Mouse (Mus musculus): Measurements from ENCODE around the gene Pdrg1. TPM values are rescaled to one million over a fixed set of nuclear protein-coding genes. Genes with fewer than 3 reads are reported as not detected.

Pdrg1 gene
- polyA plus RNA-seq, 1 experiment from 2014 or later, result 56.2 TPM

GRCm38 (mm10) chr2:152997046-152997445 is 18.2 kb downstream of the Pdrg1 start:
- no peak for ATAC-seq
- Histone ChIP-seq H3K4me3 (no peak overlapping the region), H3K4me1 (no peaks in the 10 kb centered on the region), H3K27ac (no peak overlapping the region), H3K36me3 (no peaks in the 10 kb centered on the region), H3K4me2 (no peak overlapping the region), H3K9ac (no peak overlapping the region), H3K27me3 (replicated peaks) (peaks cover 8% of the 10 kb centered on the region), H3K9me3 (replicated peaks) (no peaks in the 10 kb centered on the region)
- WGBS (ENCODE audit: insufficient replicate concordance), result 46% methylated on average over 4 of the region's 4 CpGs

GRCm38 (mm10) chr2:152991529-152991928 is 23.7 kb downstream of the Pdrg1 start:
- H3K9me3 ChIP-seq (replicated peaks), result no peaks in the 10 kb centered on the region
- ATAC-seq, result no peak
- no peak overlapping the region for H3K27ac ChIP-seq
- H3K27me3 ChIP-seq (replicated peaks), result no peaks in the 10 kb centered on the region
- H3K9ac ChIP-seq, result no peak overlapping the region
- no peak overlapping the region for H3K4me2 ChIP-seq
- no peak overlapping the region for H3K4me3 ChIP-seq
- no peaks in the 10 kb centered on the region for H3K36me3 ChIP-seq
- WGBS (ENCODE audit: insufficient replicate concordance), result 76% methylated on average over 9 of the region's 9 CpGs
- 0 out of 2 replicates have a peak, but pooled peaks cover 3% of the 10 kb centered on the region for H3K4me1 ChIP-seq

- H3K9ac ChIP-seq, result no peak overlapping the region
- no peak overlapping the region for H3K27ac ChIP-seq
- WGBS (ENCODE audit: insufficient replicate concordance), result 64% methylated on average over 1 of the region's 1 CpGs
- no peaks in the 10 kb centered on the region for H3K9me3 ChIP-seq (replicated peaks)
- H3K36me3 ChIP-seq, result no peaks in the 10 kb centered on the region
- 0 out of 2 replicates have a peak, but pooled peaks cover 3% of the 10 kb centered on the region for H3K4me1 ChIP-seq
- no peak overlapping the region for H3K4me2 ChIP-seq
- ATAC-seq, result no peak
- no peak overlapping the region for H3K4me3 ChIP-seq
- peaks cover 3% of the 10 kb centered on the region; the same call in 1 of the 2 replicates for H3K27me3 ChIP-seq (replicated peaks)
Measured at GRCm38 (mm10) chr2:152985582-152985981, 29.6 kb downstream of the Pdrg1 start.

GRCm38 (mm10) chr2:152976991-152977390 is 38.2 kb downstream of the Pdrg1 start:
- H3K36me3 ChIP-seq, result no peaks in the 10 kb centered on the region
- H3K27ac ChIP-seq, result no peak overlapping the region
- ATAC-seq, result no peak
- H3K27me3 ChIP-seq (replicated peaks), result peaks cover 5% of the 10 kb centered on the region; the same call in 1 of the 2 replicates
- no peak overlapping the region for H3K4me2 ChIP-seq
- no peaks in the 10 kb centered on the region; the same call in 1 of the 2 replicates for H3K4me1 ChIP-seq
- no peaks in the 10 kb centered on the region for H3K9me3 ChIP-seq (replicated peaks)
- WGBS (ENCODE audit: insufficient replicate concordance), result 35% methylated on average over 3 of the region's 3 CpGs
- no peak overlapping the region for H3K4me3 ChIP-seq
- no peak overlapping the region for H3K9ac ChIP-seq

GRCm38 (mm10) chr2:152965555-152965954 is 49.7 kb downstream of the Pdrg1 start:
- Histone ChIP-seq H3K36me3 (no peaks in the 10 kb centered on the region), H3K9ac (no peak overlapping the region), H3K4me2 (no peak overlapping the region), H3K4me1 (0 out of 2 replicates have a peak, but pooled peaks cover 3% of the 10 kb centered on the region), H3K9me3 (replicated peaks) (no peaks in the 10 kb centered on the region), H3K4me3 (no peak overlapping the region), H3K27ac (no peak overlapping the region), H3K27me3 (replicated peaks) (peaks cover 29% of the 10 kb centered on the region)
- no peak for ATAC-seq
- 48% methylated on average over 4 of the region's 4 CpGs for WGBS (ENCODE audit: insufficient replicate concordance)

GRCm38 (mm10) chr2:152962091-152962793 is 53.0 kb downstream of the Pdrg1 start, which contains the start of gene Ttll9:
Gene Ttll9, plus strand, starts transcription at chr2:152962485.
- no peaks in the 10 kb centered on the region for H3K9me3 ChIP-seq (replicated peaks)

More at GRCm38 (mm10) chr2:152962091-152962793, 53.0 kb downstream of the Pdrg1 start, which contains the start of gene Ttll9:
- Histone ChIP-seq H3K27me3 (replicated peaks) (peaks cover 45% of the 10 kb centered on the region), H3K4me2 (peak within 1 kb of the TSS; percentile 66), H3K4me3 (peak within 1 kb of the TSS; percentile 46), H3K4me1 (0 out of 2 replicates have a peak, but pooled peaks cover 3% of the 10 kb centered on the region), H3K36me3 (no peaks in the 10 kb centered on the region), H3K27ac (no peak within 1 kb of the TSS), H3K9ac (no peak within 1 kb of the TSS)
- ATAC-seq, result peak; percentile 57; the same call in 1 of the 2 replicates
- WGBS (ENCODE audit: insufficient replicate concordance), result 3% methylated on average over 34 of the region's 34 CpGs

Other genes starting within 250 kb of the Pdrg1 start
- 127 and 137 TPM in 2 replicates for gene Bcl2l1, start 183.7 kb downstream of the Pdrg1 start, polyA plus RNA-seq (2016; fragmentation: Nextera tagmentation; extraction: Ambion mirVana)
- 88.0 and 89.9 TPM in 2 replicates for gene Tpx2, start 167.5 kb downstream of the Pdrg1 start, polyA plus RNA-seq (2016; fragmentation: Nextera tagmentation; extraction: Ambion mirVana)
- gene Mylk2, start 104.1 kb downstream of the Pdrg1 start, polyA plus RNA-seq (2016; fragmentation: Nextera tagmentation; extraction: Ambion mirVana), result not detected in 2 replicates
- 0.13 TPM in 1 of 2 replicates, not detected in the other for gene Foxs1, start 82.2 kb downstream of the Pdrg1 start, polyA plus RNA-seq (2016; fragmentation: Nextera tagmentation; extraction: Ambion mirVana)
- not detected in 2 replicates for gene Dusp15, start 63.7 kb downstream of the Pdrg1 start, polyA plus RNA-seq (2016; fragmentation: Nextera tagmentation; extraction: Ambion mirVana)
- gene Ttll9, start 52.9 kb downstream of the Pdrg1 start, polyA plus RNA-seq (2016; fragmentation: Nextera tagmentation; extraction: Ambion mirVana), result 0.14 and 0.15 TPM in 2 replicates
- not detected in 2 replicates for gene Xkr7, start 16.4 kb upstream of the Pdrg1 start, polyA plus RNA-seq (2016; fragmentation: Nextera tagmentation; extraction: Ambion mirVana)
- gene Ccm2l, start 50.5 kb upstream of the Pdrg1 start, polyA plus RNA-seq (2016; fragmentation: Nextera tagmentation; extraction: Ambion mirVana), result 2.1 and 2.6 TPM in 2 replicates
- 5.6 and 6.5 TPM in 2 replicates for gene Hck, start 93.0 kb upstream of the Pdrg1 start, polyA plus RNA-seq (2016; fragmentation: Nextera tagmentation; extraction: Ambion mirVana)
- gene Tm9sf4, start 145.9 kb upstream of the Pdrg1 start, polyA plus RNA-seq (2016; fragmentation: Nextera tagmentation; extraction: Ambion mirVana), result 43.4 and 44.8 TPM in 2 replicates
- 4.1 and 4.6 TPM in 2 replicates for gene Tspyl3, start 210.0 kb upstream of the Pdrg1 start, polyA plus RNA-seq (2016; fragmentation: Nextera tagmentation; extraction: Ambion mirVana)
- gene Plagl2, start 226.0 kb upstream of the Pdrg1 start, polyA plus RNA-seq (2016; fragmentation: Nextera tagmentation; extraction: Ambion mirVana), result 24.4 and 26.8 TPM in 2 replicates
- gene Pofut1, start 226.1 kb upstream of the Pdrg1 start, polyA plus RNA-seq (2016; fragmentation: Nextera tagmentation; extraction: Ambion mirVana), result 3.6 and 4.3 TPM in 2 replicates

Data from liver, embryonic 12.5 days (tissue).